Mouse (Mus musculus): ENCODE measurements around the gene Ogdhl.
A peak's percentile ranks its signal among the peaks of the same experiment; 100 is the strongest.
"Not testable (repeated sequence)": the region's sequence is repeated elsewhere in the genome, so short reads cannot be mapped to it uniquely, and the experiment has no call there.

Ogdhl gene

GRCm38 (mm10) chr14:32321732-32322685 lies at the start of gene Ogdhl:
Ogdhl (plus strand) TSS chr14:32322019.
- peak; percentile 28 for DNase-seq

GRCm38 (mm10) chr14:32301622-32302021 lies 20.2 kb upstream of the Ogdhl start:
- DNase-seq: no peak

- no peak for DNase-seq
Measured at GRCm38 (mm10) chr14:32302423-32302822, 19.4 kb upstream of the Ogdhl start.

- no peak for DNase-seq
Measured at GRCm38 (mm10) chr14:32304921-32305320, 16.9 kb upstream of the Ogdhl start.

- DNase-seq: peak; percentile 33
Measured at GRCm38 (mm10) chr14:32309876-32310275, 11.9 kb upstream of the Ogdhl start.

- DNase-seq: no peak
Measured at GRCm38 (mm10) chr14:32311381-32312035, 10.3 kb upstream of the Ogdhl start.

GRCm38 (mm10) chr14:32317822-32318221 lies 4.0 kb upstream of the Ogdhl start:
- no peak for DNase-seq

- no peak for DNase-seq
Measured at GRCm38 (mm10) chr14:32323221-32323620, 1.4 kb downstream of the Ogdhl start.

GRCm38 (mm10) chr14:32327366-32327765 lies 5.5 kb downstream of the Ogdhl start:
- no peak for DNase-seq

GRCm38 (mm10) chr14:32332515-32333445 lies 11.0 kb downstream of the Ogdhl start:
- DNase-seq: no peak

- no peak for DNase-seq
Measured at GRCm38 (mm10) chr14:32336021-32336420, 14.2 kb downstream of the Ogdhl start.

GRCm38 (mm10) chr14:32336547-32336946 lies 14.7 kb downstream of the Ogdhl start:
- DNase-seq: no peak

GRCm38 (mm10) chr14:32341823-32342222 lies 20.0 kb downstream of the Ogdhl start:
- DNase-seq: no peak

- no peak for DNase-seq
Measured at GRCm38 (mm10) chr14:32344176-32344575, 22.4 kb downstream of the Ogdhl start.

GRCm38 (mm10) chr14:32344694-32345093 lies 22.9 kb downstream of the Ogdhl start:
- DNase-seq: no peak

- no peak for DNase-seq
Measured at GRCm38 (mm10) chr14:32347307-32347706, 25.5 kb downstream of the Ogdhl start.

- not testable (repeated sequence) for DNase-seq
Measured at GRCm38 (mm10) chr14:32351181-32351920, 29.5 kb downstream of the Ogdhl start.

GRCm38 (mm10) chr14:32364359-32364758 lies 42.5 kb downstream of the Ogdhl start:
- DNase-seq: no peak

- DNase-seq: no peak
Measured at GRCm38 (mm10) chr14:32369756-32370155, 47.9 kb downstream of the Ogdhl start.

- DNase-seq: no peak
Measured at GRCm38 (mm10) chr14:32372510-32372909, 50.7 kb downstream of the Ogdhl start.

GRCm38 (mm10) chr14:32379395-32380098 lies 57.7 kb downstream of the Ogdhl start:
- no peak for DNase-seq

Measured in kidney, adult 11 months (tissue).